Mouse (Mus musculus): ENCODE measurements around the gene Ptgr1.

Ptgr1 gene

DNA sequence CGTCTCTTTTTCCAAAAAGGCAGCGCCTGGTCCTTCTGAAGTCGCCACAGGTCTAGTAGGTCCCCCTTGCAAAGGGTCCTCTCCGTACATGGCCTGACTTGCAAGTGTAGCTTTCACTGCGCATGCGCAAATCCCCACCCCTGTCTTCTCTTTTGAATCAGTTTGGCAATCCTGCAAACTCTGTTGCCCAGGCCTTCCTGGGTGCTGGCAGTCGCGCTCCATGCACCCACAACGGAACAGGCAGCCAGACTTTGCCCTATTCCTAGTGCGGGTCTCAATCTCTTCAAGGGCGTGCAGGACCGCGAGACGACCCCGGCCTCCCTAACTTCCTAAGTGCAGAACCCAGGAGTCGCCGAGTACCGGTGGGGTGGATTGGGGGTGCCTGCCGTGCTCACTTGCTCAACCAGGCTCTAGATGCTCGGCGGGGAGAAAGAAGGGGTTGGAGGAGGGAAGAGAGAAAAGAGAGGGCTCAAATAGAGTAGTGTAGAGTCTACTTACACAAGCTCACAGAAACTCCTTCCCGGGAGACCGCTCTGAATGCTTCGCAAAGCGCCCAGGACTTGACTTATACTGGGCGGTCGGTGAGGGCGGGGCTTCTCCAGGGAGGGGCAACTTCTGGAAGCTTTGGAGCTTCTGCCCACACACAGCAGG lies at the start of gene Ptgr1:
TSS of gene Ptgr1 (minus strand) at position 580 of the 651 bp plus-strand sequence.
- DNase-seq (ENCODE audit: extremely low spot score, low spot score): peak; percentile 85

DNA sequence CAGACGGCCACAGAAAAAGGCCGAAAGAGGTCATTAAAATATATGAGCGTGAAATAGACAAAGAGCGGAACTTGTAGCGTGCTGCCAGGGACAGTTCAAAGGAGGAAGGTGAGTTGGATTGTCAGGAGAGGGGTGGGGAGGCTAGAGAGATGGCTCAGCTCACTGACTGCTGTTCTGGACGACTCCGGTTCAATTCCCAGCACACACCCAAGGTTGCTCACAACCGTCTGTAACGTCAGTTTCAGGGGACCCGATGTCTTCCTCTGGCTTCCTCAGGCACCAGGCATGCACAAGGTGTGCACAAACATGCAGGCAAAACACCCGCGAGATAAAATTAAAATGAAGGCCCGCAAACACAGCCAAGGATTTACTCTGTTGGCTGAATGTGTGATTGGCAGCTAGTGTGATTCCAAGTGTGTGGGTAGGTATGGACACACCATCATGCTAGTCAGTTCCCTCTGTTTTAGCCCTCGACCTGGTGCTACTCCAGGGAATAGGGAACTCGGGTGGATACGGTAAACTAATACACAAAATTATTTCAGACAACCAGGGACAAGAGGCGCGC lies 48.9 kb upstream of the Ptgr1 start:
- no peak for DNase-seq (ENCODE audit: extremely low spot score, low spot score)

DNA sequence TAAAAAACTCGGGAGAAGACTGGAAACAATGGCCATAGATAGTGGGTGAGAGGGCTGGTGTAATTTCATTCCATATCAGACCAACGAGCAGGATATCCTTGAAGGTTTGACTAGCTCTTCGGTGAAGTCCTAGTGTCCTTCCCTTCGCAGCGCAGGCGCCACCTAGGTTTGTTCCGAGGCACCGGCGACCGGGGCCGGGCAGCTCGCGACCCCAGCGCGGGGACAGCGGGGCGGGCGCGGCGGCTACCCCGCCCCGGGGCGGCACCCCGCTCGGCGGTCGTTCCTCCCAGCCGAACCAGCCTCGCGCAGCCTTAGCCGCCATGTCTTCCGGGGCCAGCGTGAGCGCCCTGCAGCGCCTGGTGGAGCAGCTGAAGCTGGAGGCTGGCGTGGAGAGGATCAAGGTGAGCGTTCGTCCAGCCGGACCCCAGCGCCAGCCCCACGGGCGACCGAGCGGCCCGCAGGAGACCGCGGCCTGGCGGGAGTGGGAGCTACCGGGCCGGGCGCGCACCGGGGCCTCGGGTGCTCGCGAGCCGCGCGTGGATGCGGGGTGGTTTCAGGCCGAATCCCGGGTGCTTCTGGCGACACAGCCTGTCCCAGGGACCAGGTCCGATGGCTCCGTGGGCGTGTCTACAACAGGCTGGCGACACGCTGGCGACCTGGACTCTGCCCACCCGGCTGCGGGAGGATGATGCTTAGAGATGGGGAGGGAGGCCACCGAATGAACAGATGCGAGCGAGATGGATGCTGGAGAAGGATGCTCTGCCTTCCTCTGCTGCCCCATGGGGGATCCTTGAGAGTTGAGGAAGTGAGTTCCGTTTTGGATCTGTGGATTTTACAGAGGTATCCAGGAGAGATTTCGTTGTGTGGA lies 48.2 kb upstream of the Ptgr1 start, which contains the start of gene Gng10:
TSS of gene Gng10 (plus strand) at position 171 of the 868 bp plus-strand sequence.
- DNase-seq (ENCODE audit: extremely low spot score, low spot score): peak; percentile 76

DNA sequence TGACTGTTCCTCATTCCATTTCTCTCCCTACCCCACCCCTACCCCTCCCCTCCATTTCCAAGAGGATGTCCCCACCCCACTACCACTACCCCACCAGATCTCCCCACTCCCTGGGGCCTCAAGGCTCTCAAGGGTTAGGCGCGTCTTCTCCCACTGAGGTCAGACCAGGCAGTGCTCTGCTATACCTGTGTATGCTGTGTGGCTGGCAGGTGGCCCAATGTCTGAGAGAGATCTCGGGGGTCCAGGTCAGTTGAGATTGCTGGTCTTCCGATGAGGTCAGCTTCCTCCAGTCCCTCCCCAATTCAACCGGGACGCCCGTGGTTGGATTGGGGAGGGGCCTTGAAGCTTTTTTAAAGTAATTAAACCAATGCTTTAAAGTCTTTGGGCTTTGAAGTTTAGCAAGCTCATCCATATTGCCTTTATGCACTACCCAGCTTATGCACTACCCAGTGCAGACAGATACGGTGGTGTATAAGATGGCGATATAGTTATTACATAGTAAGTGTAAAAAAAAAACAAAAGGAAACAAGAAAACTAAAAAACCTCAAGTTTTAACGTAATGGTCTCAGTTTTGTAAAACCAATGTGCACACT lies 47.5 kb upstream of the Ptgr1 start:
- no peak for DNase-seq (ENCODE audit: extremely low spot score, low spot score)

DNA sequence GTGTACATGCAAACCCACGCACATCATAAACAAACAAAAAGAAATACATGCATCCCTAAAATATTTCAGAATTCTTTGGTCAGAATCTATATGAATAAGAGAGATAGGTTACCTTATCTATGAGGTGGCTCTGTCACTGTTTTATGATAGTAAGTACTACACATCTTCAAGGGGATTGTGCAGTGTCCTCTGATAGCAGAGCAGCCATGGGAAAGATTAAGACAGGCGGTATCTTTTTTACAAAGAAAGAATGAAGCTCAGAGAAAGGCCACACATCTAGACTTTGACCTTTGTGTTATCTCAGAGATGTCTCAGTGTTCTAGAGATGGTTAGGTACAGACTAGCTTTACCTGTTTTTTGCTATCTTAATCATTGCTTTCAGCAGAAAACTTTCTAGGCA lies 30.0 kb upstream of the Ptgr1 start:
- no peak for DNase-seq (ENCODE audit: extremely low spot score, low spot score)

DNA sequence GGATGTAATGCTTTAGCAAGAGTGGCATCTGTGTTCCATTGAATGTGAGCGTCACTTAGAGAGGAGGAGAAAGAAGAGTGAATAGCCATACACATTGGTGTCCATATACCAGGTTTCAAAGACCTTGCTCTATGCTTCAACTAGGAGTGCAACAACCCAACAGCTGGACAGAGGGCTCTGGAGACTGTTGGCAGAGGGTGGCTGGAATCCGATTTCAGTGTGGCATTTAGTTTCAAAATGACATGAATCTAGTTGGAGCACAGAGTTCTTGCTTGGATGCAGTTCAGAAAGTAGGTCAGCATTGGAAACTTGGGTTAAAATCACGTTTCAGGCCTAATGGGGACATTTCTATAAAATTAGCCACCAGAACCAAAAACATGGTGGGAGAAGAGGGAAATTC lies 28.3 kb upstream of the Ptgr1 start:
- no peak for DNase-seq (ENCODE audit: extremely low spot score, low spot score)

DNA sequence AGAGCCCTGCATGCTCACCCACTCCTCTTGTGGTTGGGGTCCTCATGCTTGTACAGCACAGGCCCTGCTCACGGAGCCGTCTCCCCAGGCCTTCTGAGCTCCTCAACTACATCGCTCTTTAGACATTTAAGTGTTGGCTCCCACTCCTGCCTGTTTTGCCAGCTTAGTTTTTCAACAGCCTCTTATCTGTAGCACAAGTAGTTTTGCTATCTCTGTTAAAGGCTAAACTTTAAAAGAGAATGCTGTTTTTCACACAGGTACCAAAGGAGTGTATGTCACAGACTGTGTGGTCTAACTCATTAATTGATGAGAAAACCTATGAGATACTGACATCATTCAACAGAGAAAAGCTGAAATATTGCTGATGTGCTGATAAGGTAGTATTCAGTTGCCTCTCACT lies 24.5 kb upstream of the Ptgr1 start:
- no peak for DNase-seq (ENCODE audit: extremely low spot score, low spot score)

DNA sequence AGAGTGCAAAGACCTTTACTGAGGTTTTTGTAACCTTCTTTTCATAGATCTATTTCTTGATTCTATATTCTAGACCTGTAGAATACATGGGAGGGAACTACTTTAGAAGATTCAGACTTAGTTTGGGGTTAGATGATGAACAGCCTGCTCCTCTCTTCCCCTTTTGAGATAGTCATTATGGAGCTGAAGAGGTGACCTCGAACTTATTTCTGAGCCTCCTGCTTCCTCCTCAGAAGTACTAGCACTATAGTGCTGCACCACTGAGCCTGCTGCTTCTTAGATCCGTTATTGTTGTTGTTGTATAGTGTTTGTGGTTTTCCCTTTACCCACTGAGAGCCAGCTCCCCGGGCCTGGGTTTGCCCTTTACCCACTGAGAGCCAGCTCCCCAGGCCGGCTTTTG lies 22.8 kb upstream of the Ptgr1 start:
- DNase-seq (ENCODE audit: extremely low spot score, low spot score): no peak

DNA sequence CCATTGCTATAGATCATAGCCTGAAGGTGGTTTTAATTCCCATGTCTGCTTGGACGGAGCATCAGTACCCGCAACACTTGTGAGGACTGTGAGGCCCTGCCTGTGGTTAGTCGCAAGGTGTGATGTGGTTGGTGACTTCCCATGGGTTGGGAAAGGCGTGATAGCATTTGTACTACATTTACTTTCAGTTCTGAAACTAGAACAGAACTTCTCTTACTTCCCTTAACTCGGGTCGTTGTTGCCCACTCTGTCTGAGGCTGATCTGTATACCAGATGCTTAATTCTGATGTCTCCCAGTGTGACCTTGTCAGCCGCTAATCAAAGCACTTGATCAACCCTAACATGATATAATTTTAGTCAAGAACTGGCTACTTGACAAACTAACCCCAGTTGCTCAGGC lies 22.3 kb upstream of the Ptgr1 start:
- no peak for DNase-seq (ENCODE audit: extremely low spot score, low spot score)

DNA sequence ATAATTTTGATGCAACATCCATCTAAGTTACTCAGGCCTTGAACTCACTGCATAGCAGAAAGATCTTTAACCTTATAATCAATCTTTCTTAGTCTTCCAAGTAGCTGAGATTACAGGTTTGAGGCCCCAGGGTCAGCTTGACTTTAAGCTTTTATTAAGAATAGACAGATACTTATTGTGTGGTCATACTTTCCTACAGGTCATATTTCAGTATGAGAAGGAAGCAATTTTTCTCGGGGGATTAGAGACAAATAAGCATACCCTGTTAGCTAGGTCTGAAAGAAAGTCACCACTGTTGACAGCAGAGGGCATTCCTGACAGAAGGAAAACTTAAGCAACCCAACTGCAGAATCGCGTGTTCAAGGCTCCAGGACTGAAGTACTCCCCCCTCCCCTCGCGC lies 21.1 kb upstream of the Ptgr1 start:
- DNase-seq (ENCODE audit: extremely low spot score, low spot score): no peak

DNA sequence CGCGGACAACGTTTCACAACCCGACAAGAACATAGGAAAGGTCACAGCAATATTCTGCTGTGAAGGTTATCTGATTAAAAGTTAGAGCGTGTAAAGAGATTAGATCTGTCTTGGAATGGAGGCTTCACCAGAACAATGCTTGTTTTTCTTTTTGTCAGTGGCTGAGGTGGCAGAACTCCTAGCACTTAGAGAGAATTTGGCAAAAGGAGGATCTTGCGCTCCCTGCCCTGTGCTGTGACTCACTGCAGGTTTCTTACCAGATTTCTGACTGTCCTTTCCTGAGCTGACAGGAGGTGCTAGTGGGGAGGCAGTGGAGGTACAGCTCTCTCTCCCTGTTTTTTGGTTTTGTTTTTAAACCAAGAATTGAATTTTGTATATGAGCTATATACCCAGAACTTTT lies 20.1 kb upstream of the Ptgr1 start:
- no peak for DNase-seq (ENCODE audit: extremely low spot score, low spot score)

DNA sequence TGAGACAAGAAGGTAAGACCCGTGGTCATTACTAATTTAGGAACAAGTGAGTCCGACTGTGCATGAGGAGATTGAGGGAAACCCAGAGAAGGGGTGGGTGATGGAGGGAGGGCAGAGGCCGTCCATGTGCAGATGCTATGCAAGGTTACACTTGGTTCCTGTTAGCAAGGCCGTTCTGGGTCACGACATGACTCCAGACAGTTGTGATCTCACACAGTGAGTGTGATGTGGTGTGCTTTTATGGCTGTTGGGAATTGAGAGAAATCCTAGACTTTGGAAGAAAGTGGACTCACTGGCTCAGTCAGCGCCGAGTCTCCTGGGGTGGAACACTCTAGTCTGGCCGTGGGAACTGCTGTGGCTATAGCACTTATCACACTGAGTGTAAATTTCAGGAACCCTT lies 19.3 kb upstream of the Ptgr1 start:
- DNase-seq (ENCODE audit: extremely low spot score, low spot score): peak; percentile 35

DNA sequence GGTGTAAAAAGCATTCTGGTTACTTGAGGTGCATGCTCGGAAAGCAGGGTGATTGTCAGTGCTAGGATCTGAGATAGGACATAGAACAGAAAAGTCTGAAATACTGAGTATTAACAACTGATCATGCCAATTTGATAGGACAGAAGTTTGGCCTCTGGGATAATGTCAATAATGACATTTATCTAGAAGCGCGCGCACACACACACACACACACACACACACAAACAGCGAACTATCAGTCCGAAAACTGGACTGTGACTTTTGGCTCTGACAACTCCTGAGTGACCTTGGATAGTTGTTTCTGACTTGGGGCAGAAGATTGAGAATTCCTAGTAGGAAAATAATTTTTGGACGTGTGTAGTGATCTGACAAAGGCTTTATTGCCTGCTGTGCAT lies 16.9 kb upstream of the Ptgr1 start:
- no peak for DNase-seq (ENCODE audit: extremely low spot score, low spot score)

DNA sequence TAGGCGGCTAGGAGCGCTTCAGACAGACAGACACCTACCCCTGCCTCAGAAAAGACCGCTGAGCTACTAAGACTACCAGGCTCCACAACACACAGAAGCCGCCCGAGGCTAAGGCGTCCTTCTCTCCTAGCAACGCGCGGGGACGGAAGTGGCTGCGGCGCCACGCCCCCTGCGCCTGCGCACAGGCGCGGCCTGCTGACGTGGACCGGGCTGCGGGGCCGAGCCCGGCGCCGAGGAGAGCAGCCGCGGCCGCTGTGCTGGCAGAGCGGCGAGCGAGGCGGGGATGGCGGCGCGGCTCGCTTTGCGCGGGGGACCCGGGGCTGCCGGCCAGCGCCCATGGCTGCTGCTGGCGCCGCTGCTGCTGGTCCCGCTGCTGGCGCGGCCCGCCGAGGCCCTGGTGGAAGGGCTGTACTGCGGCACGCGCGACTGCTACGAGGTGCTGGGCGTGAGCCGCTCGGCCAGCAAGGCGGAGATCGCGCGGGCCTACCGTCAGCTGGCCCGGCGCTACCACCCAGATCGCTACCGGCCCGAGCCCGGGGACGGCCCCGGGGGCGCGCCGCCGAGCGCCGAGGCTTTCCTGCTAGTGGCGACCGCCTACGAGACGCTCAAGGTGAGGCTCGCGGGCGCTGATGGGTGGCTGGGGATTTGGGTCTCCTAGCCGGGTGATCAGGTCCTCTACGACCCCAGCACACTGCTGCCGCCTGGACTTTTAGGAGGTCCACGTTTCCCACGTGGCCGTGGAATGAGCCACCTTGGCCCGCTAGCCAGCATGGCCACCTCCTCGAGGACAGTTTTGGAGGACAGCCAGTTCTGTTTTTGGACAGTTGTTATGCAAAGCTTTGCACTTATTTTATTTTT lies 16.3 kb upstream of the Ptgr1 start, which contains the start of gene Gm20503:
TSS of gene Gm20503 (plus strand) at position 263 of the 858 bp plus-strand sequence.
- peak; percentile 92 for DNase-seq (ENCODE audit: extremely low spot score, low spot score)

DNA sequence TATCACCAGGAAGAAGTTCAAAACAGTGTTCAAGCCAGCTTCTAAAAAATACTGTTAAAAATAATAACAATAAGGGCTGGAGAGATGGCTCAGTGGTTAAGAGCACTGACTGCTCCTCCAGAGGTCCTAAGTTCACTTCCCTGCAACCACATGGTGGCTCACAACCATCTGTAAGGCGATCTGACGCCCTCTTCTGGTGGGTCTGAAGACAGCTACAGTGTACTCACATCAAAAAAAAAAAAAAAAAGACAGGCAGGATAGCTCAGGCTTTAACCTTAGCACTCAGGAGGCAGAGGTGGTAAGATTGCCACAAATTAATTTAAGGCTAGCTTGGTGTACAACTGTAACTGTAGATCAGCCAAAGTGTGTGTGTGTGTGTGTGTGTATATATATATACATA lies 13.7 kb upstream of the Ptgr1 start:
- DNase-seq (ENCODE audit: extremely low spot score, low spot score): no peak

DNA sequence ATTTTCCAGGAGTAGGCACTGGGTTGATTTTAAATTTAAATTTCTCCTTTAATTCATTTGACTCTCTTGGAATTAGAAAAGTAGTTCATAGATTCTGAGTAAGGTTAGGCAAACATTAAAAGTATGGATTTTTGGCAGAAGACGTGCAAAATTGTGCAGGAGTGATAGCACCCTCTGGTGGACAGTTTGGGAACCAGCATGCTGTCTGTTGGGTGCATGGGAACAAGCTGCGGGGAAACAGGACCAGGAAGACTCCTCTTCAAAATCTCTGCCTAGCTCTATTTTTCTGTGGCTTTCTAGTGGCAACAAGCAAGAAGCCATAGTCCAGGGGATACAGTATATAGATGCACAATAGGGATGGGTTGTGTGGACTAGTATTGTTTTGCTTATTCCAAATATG lies 12.8 kb upstream of the Ptgr1 start:
- DNase-seq (ENCODE audit: extremely low spot score, low spot score): peak; percentile 66

DNA sequence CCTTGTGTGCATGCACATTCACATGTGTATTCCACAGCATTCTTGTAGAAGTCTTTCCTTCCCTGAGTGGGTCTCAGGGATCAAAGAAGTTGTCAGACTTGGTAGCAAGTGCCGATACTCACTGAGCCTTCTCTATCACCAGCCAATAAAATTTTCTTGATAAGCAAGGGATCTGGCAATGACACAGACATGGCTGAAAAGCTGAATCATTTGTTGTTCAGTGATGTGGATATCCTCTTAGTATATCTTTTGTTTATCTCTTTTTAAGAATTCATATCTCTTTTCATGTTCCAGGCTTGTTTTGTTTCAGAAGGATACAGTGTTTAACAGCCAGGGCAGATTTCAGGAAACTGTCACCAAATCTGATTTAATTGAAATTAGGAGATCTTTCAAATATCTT lies 11.8 kb upstream of the Ptgr1 start:
- no peak for DNase-seq (ENCODE audit: extremely low spot score, low spot score)

DNA sequence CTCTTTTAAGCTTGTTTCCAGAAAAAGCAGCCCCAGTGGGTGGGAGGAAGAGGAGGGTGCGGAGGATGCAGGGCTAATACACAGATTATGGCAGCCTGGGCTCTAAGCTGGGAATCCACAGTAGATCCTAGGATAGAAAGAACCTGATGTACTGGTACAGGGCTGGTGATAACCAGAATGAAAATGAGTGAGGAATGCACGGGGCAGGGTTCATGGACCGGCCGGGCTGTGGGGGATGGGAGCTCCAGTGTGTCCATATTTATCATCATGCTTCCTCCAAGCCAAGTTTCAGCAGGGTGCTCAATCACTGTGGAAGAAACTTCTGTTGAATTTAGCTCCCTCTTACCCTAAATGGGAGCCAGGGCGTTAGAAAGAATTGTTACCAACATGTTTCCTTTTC lies 10.2 kb upstream of the Ptgr1 start:
- no peak for DNase-seq (ENCODE audit: extremely low spot score, low spot score)

DNA sequence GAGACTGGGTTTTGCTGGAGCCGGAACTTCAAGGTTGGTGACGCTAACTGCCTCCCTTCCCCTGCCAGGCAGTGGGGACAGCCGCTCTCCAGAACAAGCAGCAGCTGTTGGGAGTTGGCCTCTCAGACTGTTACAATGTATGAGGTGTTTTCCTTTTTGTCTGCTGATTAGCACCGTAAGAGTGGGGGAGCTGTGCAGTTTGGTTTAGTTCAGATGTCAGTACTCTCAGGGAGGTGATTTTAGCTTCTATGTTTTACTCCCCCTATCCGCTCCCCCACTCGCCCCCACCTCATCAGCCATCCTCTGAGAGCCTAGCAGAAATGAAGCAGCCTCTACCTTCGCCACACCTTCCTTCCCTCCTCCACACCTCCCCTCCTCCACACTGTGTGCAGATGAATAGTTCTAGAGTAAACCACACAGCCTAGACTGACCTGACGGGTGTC lies 8.4 kb upstream of the Ptgr1 start:
- DNase-seq (ENCODE audit: extremely low spot score, low spot score): no peak

DNA sequence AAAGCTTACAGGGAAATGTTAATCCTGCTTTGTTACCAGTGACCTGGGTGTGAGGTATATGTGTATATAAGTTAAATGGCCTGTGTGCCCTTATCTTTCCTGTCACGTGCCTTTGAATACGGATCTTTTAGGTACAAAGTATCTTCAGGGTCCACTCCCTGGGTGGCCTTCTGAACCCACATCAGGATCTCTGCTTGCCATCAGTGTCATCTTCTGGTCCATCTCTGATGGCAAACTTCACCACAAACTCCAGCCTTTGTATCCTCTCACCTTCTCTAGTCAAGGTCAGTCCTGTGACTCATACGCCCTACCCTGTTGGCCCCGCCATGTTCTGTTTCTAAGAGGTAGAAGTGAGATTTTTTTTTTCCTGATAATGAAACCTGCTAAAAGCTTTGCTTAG lies 7.8 kb upstream of the Ptgr1 start, which contains the start of gene Dnajc25:
TSS of gene Dnajc25 (plus strand) at position 301 of the 400 bp plus-strand sequence.
- DNase-seq (ENCODE audit: extremely low spot score, low spot score): no peak

DNA sequence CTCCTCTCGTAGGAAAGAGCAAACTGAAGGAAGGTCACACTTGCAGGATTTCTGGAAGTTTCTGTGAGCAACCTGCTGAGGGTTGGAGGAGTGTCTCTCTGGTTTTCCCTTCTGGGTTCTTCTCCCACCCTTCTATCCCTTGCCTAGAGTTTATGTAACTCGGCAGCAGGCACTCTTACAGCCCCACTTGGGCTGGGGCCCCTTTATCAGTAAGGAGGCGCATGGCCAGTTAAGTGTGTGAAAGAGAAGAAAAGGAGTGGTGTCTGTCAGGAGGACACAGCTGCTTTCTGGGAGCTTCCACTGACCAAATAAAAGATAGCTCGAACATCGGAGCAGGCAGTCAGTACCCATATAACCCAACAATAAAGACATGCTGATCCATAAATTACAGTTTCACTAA lies 5.3 kb upstream of the Ptgr1 start:
- no peak for DNase-seq (ENCODE audit: extremely low spot score, low spot score)
